Mouse (Mus musculus): ENCODE results near the gene Lhpp.

DNA sequence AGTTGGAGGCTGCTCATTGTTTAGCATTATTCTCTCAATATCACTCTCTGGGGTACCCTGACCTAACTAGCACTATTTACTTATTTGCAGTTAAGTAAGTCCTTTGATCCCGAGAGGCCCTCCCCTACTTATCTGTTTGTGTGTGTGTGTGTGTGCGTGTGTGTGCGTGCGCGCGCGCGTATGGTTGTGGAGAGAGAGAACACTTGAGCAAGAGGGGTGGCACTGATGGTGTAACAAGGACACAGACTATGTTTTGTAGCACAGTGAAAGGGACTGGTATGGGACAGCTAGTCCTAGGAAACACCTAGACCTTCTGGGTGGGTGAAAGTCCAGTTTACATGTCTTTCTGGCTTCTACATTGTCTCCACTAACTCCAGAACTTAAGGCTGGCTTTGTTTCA, 1.1 kb downstream of the Lhpp start:
- TF ChIP-seq POLR2A (IDR thresholded peaks at IDR 0.05; ENCODE audit: insufficient read depth, low read depth, low read length) (no peak), CTCF (IDR thresholded peaks at IDR 0.05; ENCODE audit: insufficient read depth, low read depth, low read length) (no peak)
